Mouse (Mus musculus): ENCODE results near the gene Ift88.

DNA sequence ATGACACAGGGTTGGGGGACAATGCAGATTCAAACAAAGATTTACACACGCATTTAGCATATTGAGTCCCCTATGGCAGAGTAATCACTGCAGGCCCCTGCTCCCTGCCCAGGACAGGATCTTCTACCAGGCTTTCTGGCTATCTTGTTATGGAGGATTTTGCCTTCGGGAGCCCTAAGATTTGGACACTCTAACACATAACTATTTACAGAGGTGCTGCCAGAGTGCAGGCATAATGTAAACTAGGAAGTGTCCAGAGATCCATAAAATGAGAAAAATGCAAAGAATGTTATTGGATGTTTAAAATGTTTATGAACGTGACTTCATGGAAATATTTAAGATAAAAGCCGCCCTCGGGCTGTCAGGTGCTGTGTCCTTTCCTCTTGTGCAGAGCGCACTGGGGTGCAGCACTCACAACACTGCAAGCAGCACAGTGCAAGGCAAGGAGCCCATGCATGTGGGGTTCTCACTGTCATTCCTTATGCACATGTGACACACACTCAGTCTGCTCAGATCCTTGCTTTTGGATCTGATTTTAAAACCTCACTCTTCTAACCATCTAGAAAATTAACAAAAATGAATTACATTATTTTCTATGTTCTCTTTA lies 91.4 kb downstream of the Ift88 start:
- TF ChIP-seq CTCF (IDR thresholded peaks at IDR 0.05), result no peak
- TF ChIP-seq EP300 (IDR thresholded peaks at IDR 0.05), result no peak

Measured in lung, postnatal 0 days (tissue).